Mouse (Mus musculus): ENCODE measurements around the gene Srgap1.
"Not testable (repeated sequence)": the region's sequence is repeated elsewhere in the genome, so short reads cannot be mapped to it uniquely, and the experiment has no call there.

Srgap1 gene

GRCm38 (mm10) chr10:121822674-121823073 is 224.4 kb downstream of the Srgap1 start:
- no peak for DNase-seq (ENCODE audit: low spot score)

- no peak for DNase-seq (ENCODE audit: low spot score)
Observed at GRCm38 (mm10) chr10:121820846-121821245, 226.3 kb downstream of the Srgap1 start.

GRCm38 (mm10) chr10:121817983-121818382 is 229.1 kb downstream of the Srgap1 start:
- DNase-seq (ENCODE audit: low spot score), result no peak

GRCm38 (mm10) chr10:121807771-121808170 is 239.3 kb downstream of the Srgap1 start:
- DNase-seq (ENCODE audit: low spot score), result no peak

GRCm38 (mm10) chr10:121806806-121807205 is 240.3 kb downstream of the Srgap1 start:
- no peak for DNase-seq (ENCODE audit: low spot score)

- no peak for DNase-seq (ENCODE audit: low spot score)
Observed at GRCm38 (mm10) chr10:121805933-121806341, 241.2 kb downstream of the Srgap1 start.

GRCm38 (mm10) chr10:121804551-121804950 is 242.6 kb downstream of the Srgap1 start:
- no peak for DNase-seq (ENCODE audit: low spot score)

GRCm38 (mm10) chr10:121800041-121800440 is 247.1 kb downstream of the Srgap1 start:
- DNase-seq (ENCODE audit: low spot score), result no peak

- no peak for DNase-seq (ENCODE audit: low spot score)
Observed at GRCm38 (mm10) chr10:121796027-121796802, 250.9 kb downstream of the Srgap1 start.

GRCm38 (mm10) chr10:121794486-121794885 is 252.6 kb downstream of the Srgap1 start:
- DNase-seq (ENCODE audit: low spot score), result no peak

GRCm38 (mm10) chr10:121792661-121793060 is 254.5 kb downstream of the Srgap1 start:
- DNase-seq (ENCODE audit: low spot score), result no peak

- no peak for DNase-seq (ENCODE audit: low spot score)
Observed at GRCm38 (mm10) chr10:121790078-121790477, 257.0 kb downstream of the Srgap1 start.

GRCm38 (mm10) chr10:121788536-121788935 is 258.6 kb downstream of the Srgap1 start:
- no peak for DNase-seq (ENCODE audit: low spot score)

GRCm38 (mm10) chr10:121781159-121781558 is 266.0 kb downstream of the Srgap1 start:
- no peak for DNase-seq (ENCODE audit: low spot score)

- no peak for DNase-seq (ENCODE audit: low spot score)
Observed at GRCm38 (mm10) chr10:121775990-121776389, 271.1 kb downstream of the Srgap1 start.

GRCm38 (mm10) chr10:121773813-121774212 is 273.3 kb downstream of the Srgap1 start:
- no peak for DNase-seq (ENCODE audit: low spot score)

- DNase-seq (ENCODE audit: low spot score), result no peak
Observed at GRCm38 (mm10) chr10:121770624-121771577, 276.2 kb downstream of the Srgap1 start.

- no peak for DNase-seq (ENCODE audit: low spot score)
Observed at GRCm38 (mm10) chr10:121769711-121770110, 277.4 kb downstream of the Srgap1 start.

- not testable (repeated sequence) for DNase-seq (ENCODE audit: low spot score)
Observed at GRCm38 (mm10) chr10:121767295-121767694, 279.8 kb downstream of the Srgap1 start.

GRCm38 (mm10) chr10:121765174-121766057 is 281.7 kb downstream of the Srgap1 start:
- DNase-seq (ENCODE audit: low spot score), result no peak

GRCm38 (mm10) chr10:121764469-121765173 is 282.5 kb downstream of the Srgap1 start:
- DNase-seq (ENCODE audit: low spot score), result no peak
